Mouse (Mus musculus) sigmoid colon, adult 10 weeks (tissue): ENCODE data around the gene Esrra. TPM values are rescaled to one million over a fixed set of nuclear protein-coding genes. Genes with fewer than 3 reads are reported as not detected.

ENCODE experiments used
- polyA plus RNA-seq: library from polyadenylated mRNA; stranded (reverse); fragments of 350-450 nt; fragmentation: Illumina TruSeq; extraction: RNeasy Lipid Tissue Mini Kit (QIAGEN cat#74804); gene quantifications from one replicate; pipeline ENCODE4 v1.2.3, GENCODE M21; 2014; ENCODE audit warnings: low read depth, low replicate concordance

Gene Esrra
- 16.9 TPM for polyA plus RNA-seq

DNA sequence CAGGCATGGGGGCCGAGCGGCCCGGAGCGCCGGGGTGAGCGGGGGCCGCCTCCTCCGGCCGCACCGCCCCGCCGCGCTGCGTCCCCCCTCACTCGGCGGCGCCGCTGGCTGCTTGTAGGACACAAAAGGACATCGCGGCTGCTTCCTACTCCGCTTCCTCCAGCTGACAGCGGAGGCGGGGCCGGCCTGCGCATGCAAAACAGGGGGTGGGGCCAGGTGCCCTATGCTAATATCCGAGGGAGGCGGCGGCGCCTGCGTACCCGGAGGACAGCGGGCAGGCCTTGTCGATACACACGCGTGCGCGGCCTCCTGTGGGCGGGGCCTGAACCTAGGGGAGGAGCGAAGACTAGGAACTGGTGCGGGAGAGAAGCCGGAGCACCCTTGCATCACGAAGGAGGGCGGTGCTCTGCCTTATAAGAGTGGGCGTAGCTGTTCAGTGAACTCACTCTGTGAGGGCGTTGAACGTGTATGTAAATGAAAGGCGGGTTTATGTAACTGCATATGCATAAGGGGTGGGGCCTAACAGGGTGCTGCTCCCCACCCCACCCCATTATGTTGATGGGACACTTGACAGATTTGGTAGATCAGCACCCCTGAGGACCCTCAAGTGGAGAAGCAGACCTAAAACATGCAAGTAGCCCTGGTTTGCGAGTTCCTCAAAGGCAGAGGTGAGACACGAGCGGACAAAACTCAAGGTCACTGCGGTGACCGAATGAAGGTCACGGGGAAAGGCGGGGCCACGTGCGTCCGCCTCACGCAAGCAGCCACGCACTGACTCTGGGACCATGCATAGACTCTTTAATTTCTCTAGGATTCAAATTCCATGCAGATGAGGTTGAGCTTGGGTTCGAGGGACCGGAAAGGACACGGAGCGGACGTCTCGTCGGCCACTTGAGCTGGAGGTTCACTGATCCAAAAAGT, at the start of gene Esrra:
Esrra (minus strand) TSS at position 167 of the 921 bp plus-strand sequence.

DNA sequence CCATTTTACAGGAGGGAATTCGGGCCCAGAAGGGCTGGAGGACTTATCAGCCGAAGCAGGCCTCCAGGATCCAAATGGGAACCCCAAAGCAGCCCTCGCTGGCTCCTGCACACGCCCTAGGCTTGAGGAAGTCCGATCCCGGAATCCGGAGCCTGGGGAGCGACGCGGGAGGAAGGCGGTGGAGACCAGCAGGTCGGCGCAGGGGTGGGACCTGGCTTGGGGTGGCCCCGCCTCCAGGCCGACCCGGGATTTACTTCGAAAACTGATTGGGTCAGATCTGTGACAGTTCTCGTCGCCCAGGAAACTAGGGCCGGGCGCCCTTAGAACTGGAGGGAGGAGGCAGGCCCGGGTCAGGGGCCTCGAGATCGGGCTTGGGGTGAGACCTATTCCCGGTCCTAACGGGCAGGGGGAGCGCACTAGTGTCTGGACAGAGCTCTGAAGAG, 20.7 kb upstream of the Esrra start, which contains the start of gene Gpr137:
Gpr137 (minus strand) TSS at position 232 of the 443 bp plus-strand sequence.

DNA sequence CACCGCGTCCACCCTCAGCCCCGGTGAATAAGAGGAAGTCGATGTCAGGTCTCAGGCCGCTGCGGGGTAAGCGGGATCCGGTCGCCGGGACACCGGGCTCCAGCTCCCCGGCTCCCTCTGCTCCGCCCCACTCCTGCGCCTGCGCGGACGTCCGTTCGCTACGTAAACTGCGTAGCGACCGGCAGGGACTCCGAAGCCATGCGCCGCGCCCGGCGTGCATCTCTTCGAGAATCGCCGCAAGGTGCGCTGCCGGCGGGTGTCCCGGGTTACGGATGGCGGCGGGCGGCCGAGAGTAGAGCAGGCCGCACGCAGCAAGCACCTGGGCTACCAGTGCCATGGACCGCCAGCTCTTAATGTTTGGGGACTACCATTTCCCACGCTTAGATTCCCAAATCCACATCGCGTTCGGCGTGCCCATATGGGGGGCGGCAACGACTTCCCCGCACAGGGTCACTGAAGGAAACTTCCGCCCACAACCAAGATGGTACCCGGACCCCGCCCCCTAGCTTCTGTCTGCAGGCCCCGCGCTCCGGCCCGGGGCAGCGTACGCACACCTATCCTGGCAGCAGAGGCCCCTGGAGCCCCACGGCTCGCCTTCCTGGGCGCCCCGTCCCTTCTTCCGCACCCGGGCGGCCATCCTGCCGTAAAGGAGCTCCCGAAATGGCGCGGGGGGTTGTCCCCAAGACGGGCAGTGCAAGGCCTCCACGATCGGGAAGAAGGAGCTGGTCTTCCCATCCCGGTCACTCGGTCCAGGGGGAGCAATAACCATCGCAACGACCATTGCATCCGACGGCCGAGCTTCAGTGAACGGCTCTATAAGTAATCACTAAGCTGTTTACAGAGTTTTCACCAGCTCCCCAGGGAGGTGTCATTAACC, 20.0 kb upstream of the Esrra start, which contains the start of gene Bad:
Bad (plus strand) TSS at position 490 of the 877 bp plus-strand sequence.

DNA sequence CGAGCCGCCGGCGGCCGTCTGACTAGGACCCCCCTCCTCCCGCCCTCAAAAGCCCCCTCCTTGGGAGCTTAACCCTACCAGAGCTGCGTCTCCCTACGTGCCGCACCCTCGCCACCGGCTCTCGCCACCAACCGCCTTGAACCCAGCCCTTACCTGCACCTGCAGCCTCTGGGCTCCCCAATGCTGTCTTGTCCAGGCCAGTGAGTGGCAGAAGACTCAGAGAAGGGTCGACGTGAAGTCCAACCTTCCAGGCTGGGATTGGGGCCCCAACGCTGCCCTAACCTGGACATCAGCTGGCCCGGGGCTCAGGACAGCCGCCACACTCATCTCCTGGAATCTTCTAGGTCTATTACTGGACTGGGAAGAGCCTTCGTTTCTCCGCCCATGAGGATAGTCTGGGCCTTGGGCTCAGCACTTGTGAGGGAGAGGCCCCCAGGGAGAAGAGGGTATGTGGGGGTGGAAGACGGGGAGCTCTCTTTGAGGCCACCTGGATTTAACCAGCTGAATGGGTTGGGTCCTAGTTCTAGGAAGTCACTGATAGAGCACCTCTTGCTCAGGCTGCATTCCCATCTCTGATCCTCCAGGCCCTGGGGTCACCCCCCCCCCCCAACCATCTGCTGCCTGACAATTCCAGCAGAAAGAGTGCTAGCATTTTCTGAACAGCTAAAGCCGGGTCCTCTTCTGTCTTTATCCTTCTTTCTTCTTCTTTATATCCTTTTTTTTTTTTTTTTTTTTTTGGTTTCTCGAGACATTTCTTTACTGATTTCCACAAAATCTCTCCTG, 12.8 kb upstream of the Esrra start, which contains the start of gene Kcnk4:
Kcnk4 (minus strand) TSS at position 321 of the 783 bp plus-strand sequence.

DNA sequence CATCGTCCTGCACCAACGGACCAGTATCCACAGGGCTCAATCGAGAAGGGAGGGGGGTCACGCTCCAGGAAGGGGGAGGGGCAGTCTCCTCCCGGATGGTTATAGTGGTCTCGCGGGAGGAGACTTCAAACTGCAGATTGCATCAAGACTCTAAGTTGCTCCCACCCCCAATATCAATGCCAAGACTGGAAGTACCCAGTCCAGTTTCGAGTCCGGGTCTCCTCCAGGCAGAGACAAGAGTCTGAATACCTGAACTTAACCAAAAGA, 3.6 kb upstream of the Esrra start, which contains the start of gene Catsperz:
Catsperz (minus strand) TSS at position 74 of the 267 bp plus-strand sequence.

DNA sequence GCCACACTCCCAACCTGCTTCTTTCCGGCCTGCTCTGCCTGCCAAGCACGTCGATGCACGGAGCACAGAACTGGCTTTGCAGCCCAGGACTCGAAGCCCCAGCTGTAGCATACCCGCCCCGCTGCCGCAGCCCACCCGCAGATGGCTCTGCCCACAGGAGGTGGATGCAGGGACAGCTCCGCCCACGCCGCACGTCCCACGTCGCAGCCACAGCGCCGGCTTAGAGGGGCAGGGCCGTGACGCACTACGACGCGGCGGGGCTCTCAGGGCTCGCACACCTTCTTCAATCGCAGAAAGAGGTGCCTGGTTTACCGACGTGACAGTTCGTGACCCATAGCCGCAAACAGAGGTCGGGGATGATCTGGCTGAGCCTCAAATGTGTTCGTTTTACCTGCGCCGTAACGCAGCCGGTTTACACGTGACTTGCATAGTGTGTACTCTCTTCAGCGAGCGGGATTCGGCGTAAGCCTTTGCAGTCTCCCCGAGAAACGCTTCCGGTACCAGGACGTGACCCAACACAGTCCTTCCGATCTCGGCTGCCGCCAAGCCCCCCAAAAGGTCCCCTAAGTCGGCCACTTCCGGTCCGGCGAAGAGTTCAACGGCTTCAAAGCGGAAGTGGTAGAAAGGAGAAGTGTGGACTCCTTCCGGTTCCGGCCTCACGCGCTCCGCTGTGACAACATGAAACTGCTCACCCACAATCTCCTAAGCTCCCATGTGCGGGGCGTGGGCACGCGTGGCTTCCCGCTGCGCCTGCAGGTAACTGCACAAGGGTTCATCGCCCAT, 11.9 kb downstream of the Esrra start, which contains the start of the genes Trmt112 and Prdx5:
Trmt112 (plus strand) TSS at position 192 of the 783 bp plus-strand sequence.
Prdx5 (minus strand) TSS at position 600 of the 783 bp plus-strand sequence.

Other genes starting within 250 kb of the Esrra start
- not detected for gene Rps6ka4, start 81.2 kb downstream of the Esrra start, polyA plus RNA-seq
- not detected for gene Ccdc88b, start 63.6 kb downstream of the Esrra start, polyA plus RNA-seq
- 9.6 TPM for gene Trmt112, start 12.1 kb downstream of the Esrra start, polyA plus RNA-seq
- 22.6 TPM for gene Prdx5, start 11.7 kb downstream of the Esrra start, polyA plus RNA-seq
- gene Catsperz, start 3.6 kb upstream of the Esrra start, polyA plus RNA-seq = not detected
- not detected for gene Kcnk4, start 12.7 kb upstream of the Esrra start, polyA plus RNA-seq
- 1.6 TPM for gene Bad, start 20.0 kb upstream of the Esrra start, polyA plus RNA-seq
- gene Gpr137, start 20.7 kb upstream of the Esrra start, polyA plus RNA-seq = 0.73 TPM
- gene Ppp1r14b, start 53.2 kb upstream of the Esrra start, polyA plus RNA-seq = 4.9 TPM
- gene Plcb3, start 54.7 kb upstream of the Esrra start, polyA plus RNA-seq = 16.1 TPM
- 7.6 TPM for gene Fkbp2, start 58.7 kb upstream of the Esrra start, polyA plus RNA-seq
- gene Vegfb, start 65.8 kb upstream of the Esrra start, polyA plus RNA-seq = 6.6 TPM
- not detected for gene Dnajc4, start 70.8 kb upstream of the Esrra start, polyA plus RNA-seq
- gene Nudt22, start 74.3 kb upstream of the Esrra start, polyA plus RNA-seq = not detected
- gene Trpt1, start 74.3 kb upstream of the Esrra start, polyA plus RNA-seq = 1.1 TPM
- gene Fermt3, start 97.7 kb upstream of the Esrra start, polyA plus RNA-seq = 0.38 TPM
- 30.8 TPM for gene Stip1, start 118.2 kb upstream of the Esrra start, polyA plus RNA-seq
- 2.6 TPM for gene Macrod1, start 135.0 kb upstream of the Esrra start, polyA plus RNA-seq
- gene Flrt1, start 183.9 kb upstream of the Esrra start, polyA plus RNA-seq = 0.25 TPM